8 mouse cellular contexts compared by ENCODE assay signal in genomic region chr2:112454125-112454861, GRCm38 (mm10). TPM values are rescaled to one million over a fixed set of nuclear protein-coding genes. Genes with fewer than 3 reads are reported as not detected.
DNase-seq lines count a peak whose midpoint lies in the region; ATAC-seq and TF ChIP-seq lines count a peak whose summit lies in the region.

No protein-coding gene starts in this region.

- no peaks in the 10 kb centered on the region for H3K9me3 ChIP-seq in embryonic facial prominence, embryonic 11.5 days (replicated peaks; ENCODE audit: control insufficient read depth, low read length)
- no peaks in the 10 kb centered on the region for H3K9me3 ChIP-seq in hindbrain, postnatal 0 days (ENCODE audit: low read length)
- H3K9me3 ChIP-seq in neural tube, embryonic 12.5 days, result no peaks in the 10 kb centered on the region

- H3K4me1 ChIP-seq in embryonic facial prominence, embryonic 11.5 days (ENCODE audit: control insufficient read depth, insufficient read depth, low read length), result no peaks in the 10 kb centered on the region
- H3K4me1 ChIP-seq in hindbrain, postnatal 0 days (ENCODE audit: insufficient read depth, low read length), result peaks cover 9% of the 10 kb centered on the region; the same call in 1 of the 2 replicates
- peaks cover 8% of the 10 kb centered on the region for H3K4me1 ChIP-seq in neural tube, embryonic 12.5 days

- TF ChIP-seq CTCF in layer of hippocampus, adult 2 months (conservative IDR thresholded peaks at IDR 0.05), result no peak
- no peak for TF ChIP-seq CTCF in hindbrain, postnatal 0 days (IDR thresholded peaks at IDR 0.05; ENCODE audit: low read depth)

- peak overlapping the region; percentile 93 for H3K27ac ChIP-seq in layer of hippocampus, adult 2 months
- H3K27ac ChIP-seq in embryonic facial prominence, embryonic 11.5 days (replicated peaks; ENCODE audit: low read depth, low read length), result no peak overlapping the region
- peak overlapping the region; percentile 89 for H3K27ac ChIP-seq in hindbrain, postnatal 0 days
- no peak overlapping the region for H3K27ac ChIP-seq in neural tube, embryonic 12.5 days

- peak overlapping the region; percentile 87 for H3K4me3 ChIP-seq in layer of hippocampus, adult 2 months
- peak overlapping the region; percentile 60 for H3K4me3 ChIP-seq in embryonic facial prominence, embryonic 11.5 days (ENCODE audit: low read depth, low read length)
- peak overlapping the region; percentile 96 for H3K4me3 ChIP-seq in hindbrain, postnatal 0 days (ENCODE audit: low read length)
- peak overlapping the region; percentile 84 for H3K4me3 ChIP-seq in neural tube, embryonic 12.5 days

- peak overlapping the region; percentile 92 for H3K9ac ChIP-seq in embryonic facial prominence, embryonic 11.5 days (replicated peaks; ENCODE audit: low read length)
- peak overlapping the region; percentile 92 for H3K9ac ChIP-seq in hindbrain, postnatal 0 days (replicated peaks; ENCODE audit: low read length)
- H3K9ac ChIP-seq in neural tube, embryonic 12.5 days, result peak overlapping the region; percentile 85

- 27% methylated on average over 17 of the region's 17 CpGs for WGBS in embryonic facial prominence, embryonic 11.5 days
- 31% methylated on average over 17 of the region's 17 CpGs for WGBS in hindbrain, postnatal 0 days
- WGBS in neural tube, embryonic 12.5 days, result 32% methylated on average over 17 of the region's 17 CpGs

- H3K4me2 ChIP-seq in embryonic facial prominence, embryonic 11.5 days (ENCODE audit: low read depth, low read length), result peak overlapping the region; percentile 56
- H3K4me2 ChIP-seq in hindbrain, postnatal 0 days (ENCODE audit: low read depth, low read length), result peak overlapping the region; percentile 69
- H3K4me2 ChIP-seq in neural tube, embryonic 12.5 days (replicated peaks), result peak overlapping the region; percentile 73

- no peaks in the 10 kb centered on the region for H3K27me3 ChIP-seq in embryonic facial prominence, embryonic 11.5 days (ENCODE audit: control insufficient read depth, insufficient read depth, low read length)
- H3K27me3 ChIP-seq in hindbrain, postnatal 0 days (ENCODE audit: insufficient read depth, low read length), result no peaks in the 10 kb centered on the region
- H3K27me3 ChIP-seq in neural tube, embryonic 12.5 days (replicated peaks), result no peaks in the 10 kb centered on the region

- peak; percentile 53 for ATAC-seq in embryonic facial prominence, embryonic 11.5 days (replicated peaks; ENCODE audit: insufficient number of reproducible peaks, low FRiP score, low TSS enrichment, low read depth)
- no peak; the same call in 1 of the 2 replicates for ATAC-seq in hindbrain, postnatal 0 days
- no peak; the same call in 1 of the 2 replicates for ATAC-seq in neural tube, embryonic 12.5 days (ENCODE audit: low FRiP score, low read depth)
- no peak for ATAC-seq in monocyte, adult 5-6 weeks (replicated peaks; ENCODE audit: insufficient number of reproducible peaks, low FRiP score, low TSS enrichment, poor library complexity, severe bottlenecking)

- DNase-seq in layer of hippocampus, adult 2 months (ENCODE audit: low spot score in 2 of 2), result no peak
- no peak for DNase-seq in layer of hippocampus, adult 11-12 months (ENCODE audit: low spot score)
- DNase-seq in embryonic facial prominence, embryonic 11.5 days (ENCODE audit: low spot score), result no peak
- no peak for DNase-seq in hindbrain, postnatal 0 days (ENCODE audit: low spot score)
- no peak for DNase-seq in adrenal gland, postnatal 25 days
- DNase-seq in layer of hippocampus, adult 18-20 months (ENCODE audit: low spot score in 2 of 2), result no peak

- H3K36me3 ChIP-seq in embryonic facial prominence, embryonic 11.5 days (replicated peaks; ENCODE audit: control insufficient read depth, insufficient read depth, low read depth, low read length), result no peaks in the 10 kb centered on the region
- H3K36me3 ChIP-seq in hindbrain, postnatal 0 days (ENCODE audit: insufficient read depth, low read length), result no peaks in the 10 kb centered on the region
- no peaks in the 10 kb centered on the region for H3K36me3 ChIP-seq in neural tube, embryonic 12.5 days

RNA-seq across cellular contexts. Expression of gene Emc7, which starts 0.5 kb away (rescaled TPM):
- 10 to 100 TPM; 43.8 to 45.6 TPM for total RNA-seq in layer of hippocampus, adult 2 months (2021)
- polyA plus RNA-seq in embryonic facial prominence, embryonic 11.5 days (2014; fragmentation: Nextera tagmentation; extraction: Ambion mirVana), result 10.6 and 12.2 TPM in 2 replicates
- total RNA-seq in hindbrain, postnatal 0 days (2014; rRNA removed), result 15.3 and 15.9 TPM in 2 replicates
- 36.3 and 37.8 TPM in 2 replicates for polyA plus RNA-seq in hindbrain, postnatal 0 days (2015; fragmentation: Nextera tagmentation; extraction: Ambion mirVana)
- 13.8 and 14.6 TPM in 2 replicates for polyA plus RNA-seq in neural tube, embryonic 12.5 days (2016; fragmentation: Nextera tagmentation; extraction: Ambion mirVana)
- total RNA-seq in adrenal gland, postnatal 25 days (2021), result 28.3 and 30.8 TPM in 2 replicates
- 12.7 to 16.9 TPM (median 16.6 TPM) in 3 replicates for total RNA-seq in monocyte, adult 5-6 weeks (2017)
- total RNA-seq in layer of hippocampus, adult 18-20 months (2021), result 10 to 100 TPM; 44.6 to 45.9 TPM

RNA-seq across cellular contexts. Expression of gene Chrm5, which starts 26.3 kb away (rescaled TPM):
- 1 to 10 TPM; 5.7 to 7.7 TPM for total RNA-seq in layer of hippocampus, adult 2 months (2021)
- not detected in 2 replicates for polyA plus RNA-seq in embryonic facial prominence, embryonic 11.5 days (2014; fragmentation: Nextera tagmentation; extraction: Ambion mirVana)
- 2.8 and 3.5 TPM in 2 replicates for total RNA-seq in hindbrain, postnatal 0 days (2014; rRNA removed)
- polyA plus RNA-seq in hindbrain, postnatal 0 days (2015; fragmentation: Nextera tagmentation; extraction: Ambion mirVana), result 1.3 and 1.5 TPM in 2 replicates
- 0.11 and 0.45 TPM in 2 replicates for polyA plus RNA-seq in neural tube, embryonic 12.5 days (2016; fragmentation: Nextera tagmentation; extraction: Ambion mirVana)
- not detected in 2 replicates for total RNA-seq in adrenal gland, postnatal 25 days (2021)
- not detected in 3 replicates for total RNA-seq in monocyte, adult 5-6 weeks (2017)
- 1 to 10 TPM; 6.8 to 7.5 TPM for total RNA-seq in layer of hippocampus, adult 18-20 months (2021)

RNA-seq across cellular contexts. Expression of gene Aven, which starts 38.5 kb away (rescaled TPM):
- 10 to 100 TPM in 1 of 2 experiments, 1 to 10 TPM in 1; 8.7 to 10.2 TPM for total RNA-seq in layer of hippocampus, adult 2 months (2021)
- polyA plus RNA-seq in embryonic facial prominence, embryonic 11.5 days (2014; fragmentation: Nextera tagmentation; extraction: Ambion mirVana), result 8.3 and 10.0 TPM in 2 replicates
- total RNA-seq in hindbrain, postnatal 0 days (2014; rRNA removed), result 6.8 and 10.9 TPM in 2 replicates
- polyA plus RNA-seq in hindbrain, postnatal 0 days (2015; fragmentation: Nextera tagmentation; extraction: Ambion mirVana), result 3.0 and 3.3 TPM in 2 replicates
- polyA plus RNA-seq in neural tube, embryonic 12.5 days (2016; fragmentation: Nextera tagmentation; extraction: Ambion mirVana), result 8.5 and 10.7 TPM in 2 replicates
- total RNA-seq in adrenal gland, postnatal 25 days (2021), result 19.2 and 21.4 TPM in 2 replicates
- 24.7 to 36.6 TPM (median 35.7 TPM) in 3 replicates for total RNA-seq in monocyte, adult 5-6 weeks (2017)
- total RNA-seq in layer of hippocampus, adult 18-20 months (2021), result 10 to 100 TPM in 1 of 2 experiments, 1 to 10 TPM in 1; 7.5 to 11.2 TPM

Comparison
In these comparisons a context has a peak if more than half of its experiments do, and no peak if none do; other contexts are left out.
1. H3K27ac ChIP-seq: peak in layer of hippocampus, adult 2 months (single experiment) and hindbrain, postnatal 0 days (single experiment); none in embryonic facial prominence, embryonic 11.5 days (single experiment) and neural tube, embryonic 12.5 days (single experiment).
2. Peak in every context shown above with its lines, with median percentiles within 50 percentile points of each other: H3K4me3 ChIP-seq, H3K4me2 ChIP-seq and H3K9ac ChIP-seq.